Comparison of ENCODE assay signal across 24 mouse cellular contexts in the genomic region with DNA sequence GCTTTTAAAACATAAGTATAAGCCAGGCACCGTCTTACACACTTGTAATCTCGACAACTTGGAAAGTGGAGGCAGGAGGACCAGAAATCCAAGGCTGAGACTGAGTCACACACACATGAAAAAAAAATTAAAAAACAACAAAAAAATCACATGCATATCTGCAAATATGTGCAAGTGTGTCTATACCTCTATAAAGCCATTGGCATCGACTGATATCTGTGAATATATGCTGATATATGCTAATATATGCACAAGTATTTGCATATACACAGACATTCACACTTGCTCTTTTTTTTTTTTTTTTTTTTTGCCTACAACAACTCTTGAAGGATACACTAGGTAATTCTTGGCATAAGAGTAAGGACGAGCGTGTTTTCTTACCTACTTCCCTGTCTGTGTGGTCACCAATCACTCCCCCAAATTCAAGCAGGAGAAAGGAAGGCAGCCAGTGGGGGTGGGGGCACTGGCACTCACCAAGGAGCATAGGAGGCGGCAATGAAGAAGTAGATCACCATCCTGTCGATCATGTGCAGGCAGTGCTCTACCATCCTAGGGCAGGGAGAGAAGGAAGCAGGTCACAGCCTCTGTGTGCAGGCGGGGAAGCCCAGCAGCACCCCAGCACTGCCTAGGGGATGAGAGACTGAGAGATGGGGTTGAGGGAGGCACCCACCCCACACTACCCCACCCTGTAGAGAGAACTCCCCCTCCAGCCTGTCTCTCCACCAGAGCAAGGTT. TPM values are rescaled to one million over a fixed set of nuclear protein-coding genes. Genes with fewer than 3 reads are reported as not detected.
"Had no signal": no experiment of that assay in that cellular context is flagged by ENCODE, and none has a peak within 500 bp of the region (broad histone marks: within the 10 kb centered on the region; RNA-seq: fewer than 3 reads in every experiment).

No protein-coding gene starts in this region.

- ATAC-seq: lung, postnatal 0 days; midbrain, embryonic 16.5 days had no signal

- H3K4me2 ChIP-seq: liver, embryonic 13.5 days; lung, embryonic 14.5 days; midbrain, embryonic 11.5 days; neural tube, embryonic 13.5 days had no signal

- H3K9ac ChIP-seq: liver, embryonic 13.5 days; lung, embryonic 14.5 days; neural tube, embryonic 13.5 days had no signal

- H3K27me3 ChIP-seq: liver, embryonic 13.5 days; neural tube, embryonic 13.5 days had no signal

- H3K4me3 ChIP-seq: layer of hippocampus, adult 2 months; liver, embryonic 13.5 days; myocyte; neural tube, embryonic 13.5 days had no signal

- DNase-seq: kidney, postnatal 25 days; layer of hippocampus, adult 9-11 months; liver, embryonic 13.5 days; lung, embryonic 14.5 days; retina, postnatal 1 day; right cerebral cortex, postnatal 25 days; spleen, adult 18-20 months; thymus, adult 18-20 months; thymus, postnatal 36 days had no signal

- H3K27ac ChIP-seq: kidney, postnatal 0 days; layer of hippocampus, adult 2 months; liver, embryonic 13.5 days; macrophage; neural tube, embryonic 13.5 days had no signal

- H3K4me1 ChIP-seq: liver, embryonic 13.5 days; neural tube, embryonic 13.5 days had no signal

RNA-seq across cellular contexts. Expression of a gene that starts 23.6 kb away (rescaled TPM):
- total RNA-seq: liver, adult 2 months; megakaryocyte-erythroid progenitor cell, adult 5-6 weeks; monocyte, adult 5-6 weeks; neutrophil, adult 5-6 weeks had no signal
- polyA plus RNA-seq: liver, adult 2 months; macrophage had no signal

RNA-seq across cellular contexts. Expression of a gene that starts 34.1 kb away (rescaled TPM):
- total RNA-seq: megakaryocyte-erythroid progenitor cell, adult 5-6 weeks; monocyte, adult 5-6 weeks; neutrophil, adult 5-6 weeks had no signal
- polyA plus RNA-seq: lung, postnatal 0 days; macrophage; myocyte had no signal

RNA-seq across cellular contexts. Expression of a gene that starts 44.6 kb away (rescaled TPM):
- total RNA-seq: liver, adult 2 months; megakaryocyte-erythroid progenitor cell, adult 5-6 weeks; monocyte, adult 5-6 weeks; neutrophil, adult 5-6 weeks had no signal
- polyA plus RNA-seq: large intestine, adult 2 months; liver, adult 2 months; liver, embryonic 13.5 days; liver, embryonic 16.5 days; macrophage; stomach, embryonic 16.5 days had no signal
